Mouse (Mus musculus) layer of hippocampus, postnatal 36 days (tissue): ENCODE results near the gene Arfrp1. TPM values are rescaled to one million over a fixed set of nuclear protein-coding genes. Genes with fewer than 3 reads are reported as not detected.

Experiments
- total RNA-seq, 2 experiments: library from RNA; stranded (reverse); gene quantifications; 2 replicates each; pipeline ENCODE4 v1.2.3; 2021

Arfrp1 gene
- total RNA-seq, 2 experiments from 2014 or later = 48.4 to 53.8 TPM

Other genes starting within 250 kb of the Arfrp1 start
- gene Kcnq2, start 230.1 kb downstream of the Arfrp1 start, total RNA-seq = 100 to 1,000 TPM; 336 to 348 TPM
- gene Eef1a2, start 208.4 kb downstream of the Arfrp1 start, total RNA-seq = 1,000 to 10,000 TPM; 1,091 to 1,130 TPM
- 100 to 1,000 TPM in 1 of 2 experiments, 10 to 100 TPM in 1; 92.0 to 106 TPM for gene Ppdpf, start 178.2 kb downstream of the Arfrp1 start, total RNA-seq
- under 1 TPM in 1 of 2 experiments, not detected in 1; 0.10 TPM for gene Ptk6, start 162.6 kb downstream of the Arfrp1 start, total RNA-seq
- under 1 TPM; 0.35 to 0.66 TPM for gene Srms, start 152.2 kb downstream of the Arfrp1 start, total RNA-seq
- gene Fndc11, start 145.4 kb downstream of the Arfrp1 start, total RNA-seq = not detected
- gene Helz2, start 123.4 kb downstream of the Arfrp1 start, total RNA-seq = 1 to 10 TPM; 2.2 to 2.9 TPM
- gene Gmeb2, start 77.4 kb downstream of the Arfrp1 start, total RNA-seq = 10 to 100 TPM; 17.1 to 17.4 TPM
- 100 to 1,000 TPM; 562 to 666 TPM for gene Stmn3, start 50.9 kb downstream of the Arfrp1 start, total RNA-seq
- gene Rtel1, start 45.7 kb downstream of the Arfrp1 start, total RNA-seq = 10 to 100 TPM; 34.1 to 35.2 TPM
- 10 to 100 TPM; 77.5 to 83.5 TPM for gene Zgpat, start 476 bp downstream of the Arfrp1 start, total RNA-seq
- gene Lime1, start 14.7 kb upstream of the Arfrp1 start, total RNA-seq = 10 to 100 TPM; 38.5 to 52.5 TPM
- gene Zbtb46, start 94.0 kb upstream of the Arfrp1 start, total RNA-seq = 1 to 10 TPM; 5.8 to 6.2 TPM
- not detected for gene Abhd16b, start 127.8 kb upstream of the Arfrp1 start, total RNA-seq
- 10 to 100 TPM; 77.7 to 87.1 TPM for gene Tpd52l2, start 131.7 kb upstream of the Arfrp1 start, total RNA-seq
- gene Dnajc5, start 155.1 kb upstream of the Arfrp1 start, total RNA-seq = 100 to 1,000 TPM; 252 to 275 TPM
- 10 to 100 TPM; 59.6 to 60.7 TPM for gene Uckl1, start 219.5 kb upstream of the Arfrp1 start, total RNA-seq
- gene Prpf6, start 226.5 kb upstream of the Arfrp1 start, total RNA-seq = 10 to 100 TPM; 55.7 to 58.1 TPM
- gene Zfp512b, start 227.4 kb upstream of the Arfrp1 start, total RNA-seq = 100 to 1,000 TPM in 1 of 2 experiments, 10 to 100 TPM in 1; 96.3 to 101 TPM
- gene Samd10, start 233.8 kb upstream of the Arfrp1 start, total RNA-seq = 10 to 100 TPM; 14.3 to 16.4 TPM